Mouse (Mus musculus) spleen, adult 10 weeks (tissue): Measurements from ENCODE around the gene Sbds. TPM values are rescaled to one million over a fixed set of nuclear protein-coding genes. Genes with fewer than 3 reads are reported as not detected.

Source experiments
- polyA plus RNA-seq: library from polyadenylated mRNA; stranded (reverse); fragments of 350-450 nt; fragmentation: Illumina TruSeq; extraction: RNeasy Lipid Tissue Mini Kit (QIAGEN cat#74804); gene quantifications from one replicate; pipeline ENCODE4 v1.2.3, GENCODE M21; 2015; ENCODE audit warnings: low replicate concordance; ENCODE audit not compliant: insufficient read depth

The Sbds gene
- 107 TPM for polyA plus RNA-seq

GRCm38 (mm10) chr5:130255017-130255720, at the start of gene Sbds, which contains the start of gene Tyw1:
Gene Sbds (minus strand): TSS chr5:130255530.
Gene Tyw1 (plus strand): TSS chr5:130255619.

GRCm38 (mm10) chr5:130216781-130217180, 38.5 kb downstream of the Sbds start, which contains the start of gene Tmem248:
Gene Tmem248 (plus strand): TSS chr5:130217081.

Other genes with a start within 250 kb of the Sbds start
- 8.8 TPM for gene Asl, start 226.3 kb downstream of the Sbds start, polyA plus RNA-seq
- gene Crcp, start 226.2 kb downstream of the Sbds start, polyA plus RNA-seq, result 34.2 TPM
- 40.1 TPM for gene Tpst1, start 182.2 kb downstream of the Sbds start, polyA plus RNA-seq
- gene Kctd7, start 110.7 kb downstream of the Sbds start, polyA plus RNA-seq, result 3.0 TPM
- gene Rabgef1, start 83.7 kb downstream of the Sbds start, polyA plus RNA-seq, result 35.6 TPM
- gene Tmem248, start 38.4 kb downstream of the Sbds start, polyA plus RNA-seq, result 38.5 TPM
- gene Tyw1, start 89 bp upstream of the Sbds start, polyA plus RNA-seq, result 14.7 TPM
- gene Caln1, start 113.9 kb upstream of the Sbds start, polyA plus RNA-seq, result not detected
- gene A330070K13Rik, start 129.1 kb upstream of the Sbds start, polyA plus RNA-seq, result not detected